27 mouse cellular contexts compared by ENCODE assay signal in the genomic region with DNA sequence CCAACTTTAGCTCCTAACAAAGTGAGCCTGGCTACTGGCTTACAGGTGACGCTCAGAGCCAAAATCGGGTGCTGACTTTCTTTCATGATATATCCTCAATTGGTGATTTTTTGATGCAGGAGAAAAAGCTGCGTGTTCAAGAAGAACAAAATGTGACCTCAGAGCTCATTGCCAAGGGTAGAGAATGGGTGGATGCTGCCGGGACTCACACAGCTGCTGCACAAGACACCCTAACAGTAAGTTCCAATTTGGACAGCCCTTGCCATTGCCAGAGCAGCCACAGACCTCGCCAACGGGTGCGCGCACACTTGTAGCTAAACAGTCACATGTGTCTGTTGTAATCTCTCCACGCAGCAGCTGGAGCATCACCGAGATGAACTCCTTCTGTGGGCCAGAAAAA.
"Had no signal": no experiment of that assay in that cellular context is flagged by ENCODE, and none has a peak within 500 bp of the region (broad histone marks: within the 10 kb centered on the region; RNA-seq: fewer than 3 reads in every experiment).

No protein-coding gene starts in this region.

- H3K9me3 ChIP-seq: embryonic facial prominence, embryonic 10.5 days; embryonic facial prominence, embryonic 12.5 days; embryonic facial prominence, embryonic 13.5 days; embryonic facial prominence, embryonic 15.5 days; forebrain, embryonic 10.5 days; forebrain, embryonic 12.5 days; forebrain, embryonic 13.5 days; forebrain, embryonic 15.5 days had no signal

- H3K9ac ChIP-seq: embryonic facial prominence, embryonic 12.5 days; embryonic facial prominence, embryonic 13.5 days; embryonic facial prominence, embryonic 15.5 days; forebrain, embryonic 12.5 days; forebrain, embryonic 13.5 days; forebrain, embryonic 15.5 days; forebrain, postnatal 0 days had no signal

- H3K4me3 ChIP-seq: embryonic facial prominence, embryonic 10.5 days; embryonic facial prominence, embryonic 12.5 days; embryonic facial prominence, embryonic 13.5 days; embryonic facial prominence, embryonic 15.5 days; erythroblast, embryonic 14.5 days; forebrain, embryonic 10.5 days; forebrain, embryonic 12.5 days; forebrain, embryonic 13.5 days; forebrain, embryonic 15.5 days; heart, adult 2 months had no signal

- ATAC-seq: forebrain, embryonic 13.5 days; forebrain, embryonic 14.5 days; forebrain, embryonic 15.5 days; forebrain, embryonic 16.5 days; forebrain, postnatal 0 days had no signal

- H3K4me2 ChIP-seq: embryonic facial prominence, embryonic 12.5 days; embryonic facial prominence, embryonic 13.5 days; embryonic facial prominence, embryonic 15.5 days; forebrain, embryonic 12.5 days; forebrain, embryonic 13.5 days; forebrain, embryonic 15.5 days had no signal

- H3K27ac ChIP-seq: embryonic facial prominence, embryonic 10.5 days; embryonic facial prominence, embryonic 12.5 days; embryonic facial prominence, embryonic 13.5 days; embryonic facial prominence, embryonic 15.5 days; forebrain, embryonic 10.5 days; forebrain, embryonic 12.5 days; forebrain, embryonic 13.5 days; forebrain, embryonic 15.5 days; heart, adult 2 months had no signal

- H3K27me3 ChIP-seq: embryonic facial prominence, embryonic 12.5 days; embryonic facial prominence, embryonic 13.5 days; embryonic facial prominence, embryonic 15.5 days; forebrain, embryonic 12.5 days; forebrain, embryonic 13.5 days; forebrain, embryonic 15.5 days had no signal

- DNase-seq: cerebellum, adult 18-20 months; cerebellum, adult 2 months; cerebellum, adult 8-10 months; cerebellum, adult 9-10 months; cerebellum, adult 9-11 months; cerebellum, postnatal 10 days; cerebellum, postnatal 14 days; cerebellum, postnatal 25 days; cerebellum, postnatal 36 days; embryo, embryonic 11 days; forebrain, postnatal 0 days; gastrocnemius, postnatal 10 days; gastrocnemius, postnatal 14 days; gastrocnemius, postnatal 25 days; gastrocnemius, postnatal 36 days; heart, adult 2 months had no signal

- H3K36me3 ChIP-seq: embryonic facial prominence, embryonic 15.5 days had no signal

- H3K4me1 ChIP-seq: embryonic facial prominence, embryonic 10.5 days; embryonic facial prominence, embryonic 12.5 days; embryonic facial prominence, embryonic 13.5 days; embryonic facial prominence, embryonic 15.5 days; forebrain, embryonic 10.5 days; forebrain, embryonic 12.5 days; forebrain, embryonic 13.5 days; forebrain, embryonic 15.5 days had no signal
